Mouse (Mus musculus): ENCODE measurements around the gene Slc22a27. TPM values are rescaled to one million over a fixed set of nuclear protein-coding genes. Genes with fewer than 3 reads are reported as not detected.
"Not testable (repeated sequence)": the region's sequence is repeated elsewhere in the genome, so short reads cannot be mapped to it uniquely, and the experiment has no call there.

Slc22a27 gene
- 0.08 TPM in 1 of 2 replicates, not detected in the other for polyA plus RNA-seq (2015; fragmentation: Nextera tagmentation; extraction: Ambion mirVana)

GRCm38 (mm10) chr19:7965927-7966326 lies at the start of gene Slc22a27:
Gene Slc22a27, minus strand, starts transcription at chr19:7966027.
- H3K27ac ChIP-seq; H3K27me3 ChIP-seq (replicated peaks); ATAC-seq (ENCODE audit: insufficient read depth, low FRiP score, low read depth); H3K4me2 ChIP-seq; H3K4me1 ChIP-seq; H3K9ac ChIP-seq; H3K4me3 ChIP-seq (replicated peaks); H3K9me3 ChIP-seq; H3K36me3 ChIP-seq: not testable (repeated sequence)
- 62% methylated on average over 5 of the region's 5 CpGs for WGBS

GRCm38 (mm10) chr19:8011596-8011995 lies 45.8 kb upstream of the Slc22a27 start:
- H3K4me2 ChIP-seq; ATAC-seq (ENCODE audit: insufficient read depth, low FRiP score, low read depth): not testable (repeated sequence)
- 90% methylated on average over 9 of the region's 9 CpGs for WGBS

GRCm38 (mm10) chr19:8009086-8009485 lies 43.3 kb upstream of the Slc22a27 start:
- H3K36me3 ChIP-seq; H3K27me3 ChIP-seq (replicated peaks); H3K4me2 ChIP-seq; H3K4me3 ChIP-seq (replicated peaks); H3K9ac ChIP-seq; H3K4me1 ChIP-seq; H3K9me3 ChIP-seq; ATAC-seq (ENCODE audit: insufficient read depth, low FRiP score, low read depth); H3K27ac ChIP-seq: not testable (repeated sequence)
- WGBS = 82% methylated on average over 6 of the region's 6 CpGs

More at GRCm38 (mm10) chr19:8011596-8011995, 45.8 kb upstream of the Slc22a27 start:
- not testable (repeated sequence) for H3K27ac ChIP-seq; H3K27me3 ChIP-seq (replicated peaks); H3K36me3 ChIP-seq; H3K9ac ChIP-seq; H3K4me3 ChIP-seq (replicated peaks); H3K9me3 ChIP-seq; H3K4me1 ChIP-seq

- 79% methylated on average over 2 of the region's 2 CpGs for WGBS
- H3K4me1 ChIP-seq = no peaks in the 10 kb centered on the region
- H3K9ac ChIP-seq = no peak overlapping the region
- H3K4me2 ChIP-seq = no peak overlapping the region
- ATAC-seq (ENCODE audit: insufficient read depth, low FRiP score, low read depth) = no peak
- H3K4me3 ChIP-seq (replicated peaks) = no peak overlapping the region
- H3K36me3 ChIP-seq = no peaks in the 10 kb centered on the region
- H3K9me3 ChIP-seq = no peaks in the 10 kb centered on the region
- no peaks in the 10 kb centered on the region for H3K27me3 ChIP-seq (replicated peaks)
- H3K27ac ChIP-seq = no peak overlapping the region
These were observed 2.9 kb upstream of the Slc22a27 start for GRCm38 (mm10) chr19:7968703-7969102.

- ATAC-seq (ENCODE audit: insufficient read depth, low FRiP score, low read depth); H3K27me3 ChIP-seq (replicated peaks); H3K4me1 ChIP-seq; H3K4me2 ChIP-seq; H3K9ac ChIP-seq; H3K36me3 ChIP-seq; H3K4me3 ChIP-seq (replicated peaks); H3K9me3 ChIP-seq; H3K27ac ChIP-seq: not testable (repeated sequence)
- 45% methylated on average over 1 of the region's 1 CpGs for WGBS
These were observed 723 bp upstream of the Slc22a27 start for GRCm38 (mm10) chr19:7966550-7966949.

GRCm38 (mm10) chr19:7939391-7939790 lies 26.4 kb downstream of the Slc22a27 start:
- not testable (repeated sequence) for H3K9me3 ChIP-seq; ATAC-seq (ENCODE audit: insufficient read depth, low FRiP score, low read depth); H3K27me3 ChIP-seq (replicated peaks); H3K4me1 ChIP-seq; H3K36me3 ChIP-seq; H3K27ac ChIP-seq; H3K4me3 ChIP-seq (replicated peaks); H3K9ac ChIP-seq; H3K4me2 ChIP-seq
- 86% methylated on average over 18 of the region's 18 CpGs for WGBS

- Histone ChIP-seq H3K36me3 (no peaks in the 10 kb centered on the region), H3K4me3 (replicated peaks) (no peak overlapping the region), H3K27me3 (replicated peaks) (no peaks in the 10 kb centered on the region), H3K9me3 (no peaks in the 10 kb centered on the region), H3K4me2 (no peak overlapping the region), H3K4me1 (no peaks in the 10 kb centered on the region), H3K27ac (no peak overlapping the region), H3K9ac (no peak overlapping the region)
- 89% methylated on average over 1 of the region's 1 CpGs for WGBS
- no peak for ATAC-seq (ENCODE audit: insufficient read depth, low FRiP score, low read depth)
These were observed 89.2 kb downstream of the Slc22a27 start for GRCm38 (mm10) chr19:7876626-7877025.

GRCm38 (mm10) chr19:7829851-7830250 lies 136.0 kb downstream of the Slc22a27 start:
- no peak for ATAC-seq (ENCODE audit: insufficient read depth, low FRiP score, low read depth)
- no peak overlapping the region for H3K27ac ChIP-seq
- no peaks in the 10 kb centered on the region for H3K27me3 ChIP-seq (replicated peaks)
- H3K36me3 ChIP-seq = no peaks in the 10 kb centered on the region
- no peaks in the 10 kb centered on the region for H3K4me1 ChIP-seq
- H3K4me3 ChIP-seq (replicated peaks) = no peak overlapping the region
- WGBS = 68% methylated on average over 2 of the region's 2 CpGs
- no peak overlapping the region for H3K4me2 ChIP-seq
- no peak overlapping the region for H3K9ac ChIP-seq
- no peaks in the 10 kb centered on the region for H3K9me3 ChIP-seq

Small RNA genes lying within 50 kb of the gene (microRNA-seq; reads per million reads assigned to microRNA genes)
- gene Gm24951 = not detected

Other genes with a start within 250 kb of the Slc22a27 start
- gene Slc22a26, start 163.4 kb downstream of the Slc22a27 start, polyA plus RNA-seq (2015; fragmentation: Nextera tagmentation; extraction: Ambion mirVana) = not detected in 2 replicates
- gene Slc22a28, start 166.0 kb upstream of the Slc22a27 start, polyA plus RNA-seq (2015; fragmentation: Nextera tagmentation; extraction: Ambion mirVana) = not detected in 2 replicates